ENCODE assay signal across 8 mouse cellular contexts in genomic region chr1:72237007-72237775, GRCm38 (mm10). TPM values are rescaled to one million over a fixed set of nuclear protein-coding genes. Genes with fewer than 3 reads are reported as not detected.
DNase-seq lines count a peak whose midpoint lies in the region; ATAC-seq lines count a peak whose summit lies in the region.

No protein-coding gene starts in this region.

- no peaks in the 10 kb centered on the region for H3K36me3 ChIP-seq in heart, embryonic 15.5 days
- H3K36me3 ChIP-seq in midbrain, embryonic 13.5 days: no peaks in the 10 kb centered on the region

- no peak for ATAC-seq in frontal cortex, adult (ENCODE audit: low TSS enrichment)
- 0 out of 2 replicates have a peak, but pooled peaks have one; percentile 11 for ATAC-seq in heart, embryonic 15.5 days (replicated peaks; ENCODE audit: insufficient number of reproducible peaks, insufficient read depth, low FRiP score, low read depth)
- ATAC-seq in midbrain, embryonic 13.5 days: peak; percentile 29; the same call in 1 of the 2 replicates
- ATAC-seq in activated CD4-positive, CD25-positive, alpha-beta regulatory T cell, adult 4 months: no peak

- H3K27me3 ChIP-seq in heart, embryonic 15.5 days: peaks cover 7% of the 10 kb centered on the region
- peaks cover 25% of the 10 kb centered on the region for H3K27me3 ChIP-seq in midbrain, embryonic 13.5 days

- 3% methylated on average over 13 of the region's 13 CpGs for WGBS in heart, embryonic 15.5 days
- 9% methylated on average over 13 of the region's 13 CpGs for WGBS in midbrain, embryonic 13.5 days

- no peaks in the 10 kb centered on the region for H3K9me3 ChIP-seq in heart, embryonic 15.5 days (replicated peaks)
- H3K9me3 ChIP-seq in midbrain, embryonic 13.5 days: no peaks in the 10 kb centered on the region

- DNase-seq in frontal cortex, postnatal 10 days (ENCODE audit: low spot score in 2 of 2): peak; percentile 31 to 65
- peak; percentile 79 for DNase-seq in 3T3-L1 (ENCODE audit: low read depth, low spot score)
- peak; percentile 61 for DNase-seq in adrenal gland, postnatal 14 days
- DNase-seq in kidney, postnatal 14 days: peak; percentile 46

- H3K4me3 ChIP-seq in heart, embryonic 15.5 days: peak overlapping the region; percentile 27
- H3K4me3 ChIP-seq in midbrain, embryonic 13.5 days (replicated peaks): peak overlapping the region; percentile 28

- H3K4me2 ChIP-seq in heart, embryonic 15.5 days: peak overlapping the region; percentile 47
- H3K4me2 ChIP-seq in midbrain, embryonic 13.5 days (replicated peaks): peak overlapping the region; percentile 49

- no peak overlapping the region for H3K27ac ChIP-seq in heart, embryonic 15.5 days
- H3K27ac ChIP-seq in midbrain, embryonic 13.5 days: no peak overlapping the region

- peak overlapping the region; percentile 21; the same call in 1 of the 2 replicates for H3K9ac ChIP-seq in heart, embryonic 15.5 days
- H3K9ac ChIP-seq in midbrain, embryonic 13.5 days (replicated peaks): no peak overlapping the region

- H3K4me1 ChIP-seq in heart, embryonic 15.5 days (replicated peaks): 0 out of 2 replicates have a peak, but pooled peaks cover 8% of the 10 kb centered on the region
- peaks cover 11% of the 10 kb centered on the region for H3K4me1 ChIP-seq in midbrain, embryonic 13.5 days (replicated peaks)

RNA-seq across cellular contexts. Expression of gene Mreg, which starts 25.1 kb away (rescaled TPM):
- 7.5 and 8.0 TPM in 2 replicates for total RNA-seq in adrenal gland, postnatal 14 days (2021)
- 6.0 and 15.2 TPM in 2 replicates for polyA plus RNA-seq in heart, embryonic 15.5 days (2015; fragmentation: Nextera tagmentation; extraction: Ambion mirVana)
- polyA plus RNA-seq in midbrain, embryonic 13.5 days (2015; fragmentation: Nextera tagmentation; extraction: Ambion mirVana): 1.4 and 1.8 TPM in 2 replicates
- polyA plus RNA-seq in activated CD4-positive, CD25-positive, alpha-beta regulatory T cell, adult 4 months (2017; shearing (Covaris generic)): under 1 TPM in 1 of 2 experiments, not detected in 1; 0.15 TPM

RNA-seq across cellular contexts. Expression of gene Pecr, which starts 46.9 kb away (rescaled TPM):
- total RNA-seq in adrenal gland, postnatal 14 days (2021): 35.9 and 56.7 TPM in 2 replicates
- 21.7 and 23.3 TPM in 2 replicates for polyA plus RNA-seq in heart, embryonic 15.5 days (2015; fragmentation: Nextera tagmentation; extraction: Ambion mirVana)
- polyA plus RNA-seq in midbrain, embryonic 13.5 days (2015; fragmentation: Nextera tagmentation; extraction: Ambion mirVana): 8.7 and 10.2 TPM in 2 replicates
- 1 to 10 TPM; 3.8 to 4.8 TPM for polyA plus RNA-seq in activated CD4-positive, CD25-positive, alpha-beta regulatory T cell, adult 4 months (2017; shearing (Covaris generic))

RNA-seq across cellular contexts. Expression of gene Tmem169, which starts 47.0 kb away (rescaled TPM):
- total RNA-seq in adrenal gland, postnatal 14 days (2021): 1.3 and 2.3 TPM in 2 replicates
- polyA plus RNA-seq in heart, embryonic 15.5 days (2015; fragmentation: Nextera tagmentation; extraction: Ambion mirVana): 0.68 and 3.1 TPM in 2 replicates
- 36.1 and 39.7 TPM in 2 replicates for polyA plus RNA-seq in midbrain, embryonic 13.5 days (2015; fragmentation: Nextera tagmentation; extraction: Ambion mirVana)
- polyA plus RNA-seq in activated CD4-positive, CD25-positive, alpha-beta regulatory T cell, adult 4 months (2017; shearing (Covaris generic)): under 1 TPM in 1 of 2 experiments, not detected in 1; 0.15 TPM

Comparison
In these comparisons a context has a peak if more than half of its experiments do, and no peak if none do; other contexts are left out.
1. ATAC-seq: peak in heart, embryonic 15.5 days (single experiment) and midbrain, embryonic 13.5 days (single experiment); none in frontal cortex, adult (single experiment) and activated CD4-positive, CD25-positive, alpha-beta regulatory T cell, adult 4 months (single experiment).
2. Peak in every context shown above with its lines, with median percentiles within 50 percentile points of each other: DNase-seq.